Mouse (Mus musculus): ENCODE data around the gene Npr1.

DNA sequence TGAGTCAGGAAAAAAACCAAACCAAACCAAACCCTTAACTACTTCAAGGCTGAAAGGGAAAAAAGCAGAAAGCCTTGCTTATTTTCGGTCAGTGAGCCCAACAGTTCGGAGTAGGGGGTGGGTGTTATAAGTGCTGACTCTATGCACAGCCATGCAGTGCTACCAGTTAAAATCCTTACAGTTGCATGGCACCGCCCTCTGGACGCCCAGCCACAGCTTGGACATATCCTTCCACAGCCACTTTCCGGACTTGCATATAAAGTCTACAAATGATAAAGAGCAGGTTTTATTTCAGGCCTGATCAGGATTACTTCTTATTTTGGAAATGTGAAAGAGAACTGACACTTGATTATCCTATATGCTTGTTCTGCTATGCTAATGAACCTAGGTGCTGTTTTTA, 39.5 kb upstream of the Npr1 start:
- TF ChIP-seq POLR2A (IDR thresholded peaks at IDR 0.05; ENCODE audit: control insufficient read depth, low read depth, low read length): no peak
- no peak for TF ChIP-seq CTCF (IDR thresholded peaks at IDR 0.05; ENCODE audit: control insufficient read depth, insufficient read depth, insufficient replicate concordance, low read depth, low read length)

All from testis, adult 2 months (tissue).